Mouse (Mus musculus): Measurements from ENCODE around the gene Upb1. TPM values are rescaled to one million over a fixed set of nuclear protein-coding genes. Genes with fewer than 3 reads are reported as not detected.

The Upb1 gene
- polyA plus RNA-seq, 1 experiment from 2014 or later = 0.93 TPM

DNA sequence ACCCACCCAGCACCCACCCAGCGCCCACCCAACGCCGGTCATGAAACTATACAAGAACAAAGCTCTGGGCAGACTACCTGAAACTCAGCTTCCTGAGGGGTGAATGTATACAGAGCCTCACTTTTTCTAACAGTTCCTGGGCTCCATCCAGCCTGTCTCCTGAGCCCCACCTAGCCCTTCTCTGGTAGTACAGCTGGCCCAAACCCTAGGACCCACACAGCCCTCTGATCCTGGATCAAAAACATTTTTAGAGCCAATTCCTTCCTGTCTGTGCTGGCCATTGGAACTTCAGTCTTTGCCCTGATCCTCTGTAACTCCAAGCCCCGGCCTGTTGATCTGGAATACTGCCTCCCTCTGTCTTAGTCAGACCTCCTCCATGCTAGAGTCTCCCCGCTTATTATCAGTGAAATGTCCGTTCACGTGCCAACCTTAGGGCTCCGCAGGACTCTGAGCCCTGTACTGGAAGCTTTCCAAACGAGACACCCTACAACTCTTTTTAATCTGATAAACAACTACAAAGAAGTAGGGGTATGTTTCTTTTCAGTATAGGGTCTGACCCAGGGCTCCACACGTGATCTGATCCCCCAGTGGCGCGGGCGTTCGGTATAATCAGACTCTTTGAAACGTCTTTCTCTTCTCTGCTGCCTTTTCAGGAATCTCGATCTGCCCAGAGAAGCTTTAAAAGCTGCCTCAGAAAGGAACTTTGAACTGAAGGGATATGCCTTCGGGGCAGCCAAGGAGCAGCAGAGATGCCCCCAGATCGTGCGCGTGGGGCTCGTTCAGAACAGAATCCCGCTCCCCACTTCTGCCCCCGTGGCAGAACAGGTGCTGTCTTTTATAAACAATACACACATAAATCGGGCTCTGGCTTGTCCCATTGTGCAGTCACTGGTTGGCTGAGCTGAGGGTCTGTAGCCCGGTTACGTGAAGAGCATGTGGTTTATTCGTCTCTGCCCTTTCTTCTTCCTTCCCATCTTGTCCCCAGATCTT is 11.5 kb downstream of the Upb1 start:
- Histone ChIP-seq H3K4me2 (replicated peaks; ENCODE audit: low read depth, low read length) (no peak overlapping the region), H3K9me3 (ENCODE audit: control insufficient read depth, low read length) (no peaks in the 10 kb centered on the region), H3K9ac (ENCODE audit: low read depth, low read length) (no peak overlapping the region), H3K4me3 (ENCODE audit: low read length) (no peak overlapping the region), H3K36me3 (ENCODE audit: control insufficient read depth, insufficient read depth, low read length) (no peaks in the 10 kb centered on the region), H3K27me3 (ENCODE audit: control insufficient read depth, insufficient read depth, low read length) (no peaks in the 10 kb centered on the region), H3K27ac (ENCODE audit: low read depth, low read length) (no peak overlapping the region), H3K4me1 (ENCODE audit: control insufficient read depth, insufficient read depth, low read length) (0 out of 2 replicates have a peak, but pooled peaks cover 4% of the 10 kb centered on the region)
- ATAC-seq (ENCODE audit: low FRiP score, low TSS enrichment) = no peak
- 70% methylated on average over 27 of the region's 27 CpGs for WGBS

DNA sequence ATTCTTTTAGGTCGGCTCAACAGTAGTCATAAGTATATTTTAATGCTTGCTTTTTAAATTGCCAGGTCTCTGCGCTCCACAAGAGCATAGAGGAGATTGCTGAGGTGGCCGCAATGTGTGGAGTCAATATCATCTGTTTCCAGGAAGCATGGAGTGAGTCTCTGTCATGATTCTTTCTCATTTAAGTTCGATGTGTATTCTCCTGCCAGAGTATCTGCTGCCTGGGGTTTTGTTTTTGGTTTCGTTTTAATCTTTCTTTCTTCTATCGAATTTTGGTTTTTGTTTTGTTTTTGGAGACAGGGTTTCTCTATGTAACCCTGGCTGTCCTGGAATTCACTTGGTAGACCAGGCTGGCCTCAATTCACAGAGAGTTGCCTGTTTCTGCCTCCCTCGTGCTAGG is 14.0 kb downstream of the Upb1 start:
- Histone ChIP-seq H3K9me3 (ENCODE audit: control insufficient read depth, low read length) (no peaks in the 10 kb centered on the region), H3K4me3 (ENCODE audit: low read length) (no peak overlapping the region), H3K36me3 (ENCODE audit: control insufficient read depth, insufficient read depth, low read length) (no peaks in the 10 kb centered on the region), H3K9ac (ENCODE audit: low read depth, low read length) (no peak overlapping the region), H3K27me3 (ENCODE audit: control insufficient read depth, insufficient read depth, low read length) (no peaks in the 10 kb centered on the region), H3K27ac (ENCODE audit: low read depth, low read length) (no peak overlapping the region), H3K4me2 (replicated peaks; ENCODE audit: low read depth, low read length) (no peak overlapping the region), H3K4me1 (ENCODE audit: control insufficient read depth, insufficient read depth, low read length) (0 out of 2 replicates have a peak, but pooled peaks cover 4% of the 10 kb centered on the region)
- 84% methylated on average over 7 of the region's 7 CpGs for WGBS
- no peak for ATAC-seq (ENCODE audit: low FRiP score, low TSS enrichment)

DNA sequence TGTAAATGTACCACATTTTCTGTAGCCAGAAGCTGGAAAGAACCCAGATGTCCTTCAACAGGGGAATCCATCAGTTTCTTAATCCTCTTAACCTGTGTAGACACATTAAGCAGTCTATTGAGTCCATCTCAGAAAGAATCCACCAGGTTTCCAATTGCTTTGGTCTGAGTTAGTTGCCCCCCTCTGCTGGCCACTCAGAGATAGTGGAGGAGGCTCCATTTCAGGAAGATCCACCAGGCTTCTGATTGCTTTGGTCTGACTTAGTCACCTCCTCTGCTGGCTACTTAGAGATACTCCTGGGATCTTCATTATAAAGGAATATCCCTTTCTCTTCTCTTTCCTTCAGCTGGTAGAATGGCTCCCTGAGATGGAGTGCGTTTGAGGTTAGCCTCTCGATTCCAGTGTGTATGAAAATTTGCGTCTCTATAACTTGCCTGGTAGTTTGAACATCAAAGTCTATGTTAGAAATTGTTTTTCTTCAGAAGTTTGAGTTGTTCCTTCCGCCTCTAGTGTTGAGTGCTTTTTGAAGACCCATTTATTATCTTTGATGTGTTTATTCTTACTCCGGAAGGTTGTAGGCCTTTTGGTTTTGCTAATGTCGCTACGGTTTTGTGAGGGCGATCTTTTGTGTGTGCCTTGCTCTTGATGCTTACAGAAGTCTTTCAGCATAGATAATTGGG is 16.6 kb downstream of the Upb1 start:
- Histone ChIP-seq H3K4me1 (ENCODE audit: control insufficient read depth, insufficient read depth, low read length) (no peaks in the 10 kb centered on the region), H3K27me3 (ENCODE audit: control insufficient read depth, insufficient read depth, low read length) (no peaks in the 10 kb centered on the region), H3K4me2 (replicated peaks; ENCODE audit: low read depth, low read length) (no peak overlapping the region), H3K9me3 (ENCODE audit: control insufficient read depth, low read length) (no peaks in the 10 kb centered on the region), H3K27ac (ENCODE audit: low read depth, low read length) (no peak overlapping the region), H3K36me3 (ENCODE audit: control insufficient read depth, insufficient read depth, low read length) (no peaks in the 10 kb centered on the region), H3K9ac (ENCODE audit: low read depth, low read length) (no peak overlapping the region), H3K4me3 (ENCODE audit: low read length) (no peak overlapping the region)
- 90% methylated on average over 8 of the region's 8 CpGs for WGBS
- no peak for ATAC-seq (ENCODE audit: low FRiP score, low TSS enrichment)

DNA sequence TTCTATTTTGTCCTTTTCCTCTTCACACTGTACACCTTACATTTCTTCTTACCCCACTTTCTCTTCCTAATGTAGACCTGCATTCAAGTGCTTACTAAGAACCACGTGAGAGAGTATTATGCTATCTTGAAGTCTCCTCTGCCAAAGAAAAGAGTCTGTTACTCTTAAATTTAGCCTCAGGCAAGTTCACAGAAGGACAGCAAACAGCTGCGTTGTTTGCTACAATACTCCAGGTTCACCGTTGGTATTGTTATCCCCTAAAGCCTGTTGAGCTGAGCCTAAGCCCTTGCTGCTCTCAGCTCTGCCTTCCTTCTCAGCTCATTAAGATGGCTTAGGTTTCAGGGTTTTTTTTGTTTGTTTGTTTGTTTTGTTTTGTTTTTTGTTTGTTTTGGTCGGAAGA is 17.8 kb downstream of the Upb1 start:
- H3K9me3 ChIP-seq (ENCODE audit: control insufficient read depth, low read length) = no peaks in the 10 kb centered on the region
- no peaks in the 10 kb centered on the region for H3K4me1 ChIP-seq (ENCODE audit: control insufficient read depth, insufficient read depth, low read length)
- H3K27ac ChIP-seq (ENCODE audit: low read depth, low read length) = no peak overlapping the region
- H3K9ac ChIP-seq (ENCODE audit: low read depth, low read length) = no peak overlapping the region
- H3K4me2 ChIP-seq (replicated peaks; ENCODE audit: low read depth, low read length) = no peak overlapping the region
- H3K36me3 ChIP-seq (ENCODE audit: control insufficient read depth, insufficient read depth, low read length) = no peaks in the 10 kb centered on the region
- no peak overlapping the region for H3K4me3 ChIP-seq (ENCODE audit: low read length)
- 78% methylated on average over 4 of the region's 4 CpGs for WGBS
- ATAC-seq (ENCODE audit: low FRiP score, low TSS enrichment) = no peak
- no peaks in the 10 kb centered on the region for H3K27me3 ChIP-seq (ENCODE audit: control insufficient read depth, insufficient read depth, low read length)

DNA sequence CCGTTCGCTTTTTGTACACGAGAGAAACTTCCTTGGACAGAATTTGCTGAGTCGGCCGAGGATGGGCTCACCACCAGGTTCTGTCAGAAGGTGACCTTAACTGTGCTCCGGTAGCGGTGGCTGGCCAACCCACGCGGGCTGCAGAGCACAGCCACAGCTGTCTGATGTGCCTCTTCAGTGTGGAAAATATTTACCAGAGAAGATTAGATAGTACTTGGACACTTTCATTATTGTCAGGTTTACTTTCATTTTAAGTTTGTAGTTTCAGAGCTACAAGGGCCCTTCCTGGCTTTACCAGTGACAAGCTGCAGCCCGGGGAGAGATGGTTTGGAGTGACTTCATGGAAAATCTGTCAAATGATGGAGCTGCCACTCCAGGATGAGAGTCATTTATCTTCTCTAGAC is 23.6 kb downstream of the Upb1 start:
- no peaks in the 10 kb centered on the region for H3K9me3 ChIP-seq (ENCODE audit: control insufficient read depth, low read length)
- H3K27me3 ChIP-seq (ENCODE audit: control insufficient read depth, insufficient read depth, low read length) = no peaks in the 10 kb centered on the region
- H3K36me3 ChIP-seq (ENCODE audit: control insufficient read depth, insufficient read depth, low read length) = no peaks in the 10 kb centered on the region
- H3K4me1 ChIP-seq (ENCODE audit: control insufficient read depth, insufficient read depth, low read length) = no peaks in the 10 kb centered on the region
- H3K4me2 ChIP-seq (replicated peaks; ENCODE audit: low read depth, low read length) = no peak overlapping the region
- no peak overlapping the region for H3K27ac ChIP-seq (ENCODE audit: low read depth, low read length)
- ATAC-seq (ENCODE audit: low FRiP score, low TSS enrichment) = no peak
- H3K9ac ChIP-seq (ENCODE audit: low read depth, low read length) = no peak overlapping the region
- no peak overlapping the region for H3K4me3 ChIP-seq (ENCODE audit: low read length)
- 85% methylated on average over 10 of the region's 10 CpGs for WGBS

DNA sequence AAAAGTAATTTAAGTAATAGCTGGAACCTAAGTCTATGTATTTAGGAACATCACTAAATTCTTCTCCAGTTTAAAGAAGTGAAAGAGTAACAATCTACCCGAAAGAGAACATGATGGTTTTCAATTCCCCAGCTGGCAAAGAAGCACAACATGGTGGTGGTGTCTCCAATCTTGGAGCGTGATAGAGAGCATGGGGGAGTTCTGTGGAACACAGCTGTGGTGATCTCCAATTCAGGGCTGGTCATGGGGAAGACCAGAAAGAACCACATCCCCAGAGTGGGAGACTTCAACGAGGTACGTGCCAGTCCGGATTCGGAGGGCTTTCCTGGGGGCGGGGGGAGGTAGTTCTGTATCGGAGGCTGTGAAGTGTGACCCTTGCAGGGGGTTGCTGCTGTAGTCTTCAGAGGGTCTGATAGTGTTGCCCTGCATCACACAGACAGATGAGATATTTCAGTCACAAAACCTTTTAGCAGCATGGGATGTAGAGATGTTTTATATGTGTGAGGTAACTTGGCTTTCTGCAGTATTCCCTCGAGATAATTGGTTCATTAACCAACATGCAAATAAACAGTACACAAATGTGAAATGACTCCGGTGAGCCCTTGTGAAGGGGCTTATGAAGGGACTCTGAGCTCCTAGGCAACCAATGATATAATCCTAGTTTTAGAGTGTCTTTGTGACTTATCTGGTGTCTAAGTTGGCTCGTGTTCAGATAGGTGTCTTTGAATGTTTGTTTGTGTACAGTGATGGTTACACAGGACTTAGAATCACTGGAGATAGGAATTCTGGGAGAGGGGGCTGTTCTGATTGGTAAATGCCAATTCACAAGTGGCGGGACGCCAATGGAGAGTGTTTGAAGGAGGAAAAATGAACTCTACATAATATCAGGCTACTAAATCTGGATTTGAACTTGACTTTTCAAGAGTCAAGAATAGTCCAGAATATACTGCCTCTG is 27.4 kb downstream of the Upb1 start:
- Histone ChIP-seq H3K9ac (ENCODE audit: low read depth, low read length) (no peak overlapping the region), H3K27ac (ENCODE audit: low read depth, low read length) (no peak overlapping the region), H3K4me3 (ENCODE audit: low read length) (no peak overlapping the region), H3K4me2 (replicated peaks; ENCODE audit: low read depth, low read length) (no peak overlapping the region), H3K9me3 (ENCODE audit: control insufficient read depth, low read length) (no peaks in the 10 kb centered on the region), H3K36me3 (ENCODE audit: control insufficient read depth, insufficient read depth, low read length) (no peaks in the 10 kb centered on the region), H3K27me3 (ENCODE audit: control insufficient read depth, insufficient read depth, low read length) (no peaks in the 10 kb centered on the region), H3K4me1 (ENCODE audit: control insufficient read depth, insufficient read depth, low read length) (no peaks in the 10 kb centered on the region)
- 89% methylated on average over 13 of the region's 13 CpGs for WGBS
- ATAC-seq (ENCODE audit: low FRiP score, low TSS enrichment) = no peak

DNA sequence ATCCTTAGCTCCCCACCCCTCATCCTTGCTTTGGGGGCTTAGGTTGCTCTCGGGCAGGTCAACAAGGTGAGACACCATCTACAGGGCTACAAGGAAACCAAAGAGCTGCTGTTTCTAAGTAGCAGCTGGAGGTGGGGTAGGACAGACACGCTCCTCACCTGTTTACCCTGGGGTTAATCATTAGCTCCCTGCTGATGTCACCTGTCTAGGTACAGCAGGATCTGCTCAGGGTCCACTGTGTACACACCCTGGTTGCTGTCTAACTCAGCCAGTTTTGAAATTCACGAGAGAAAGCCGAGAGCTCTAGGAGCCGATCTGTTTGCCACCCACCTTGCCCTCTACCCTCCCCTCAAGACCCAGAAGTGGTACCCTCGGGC is 28.1 kb downstream of the Upb1 start:
- H3K9ac ChIP-seq (ENCODE audit: low read depth, low read length) = no peak overlapping the region
- no peaks in the 10 kb centered on the region for H3K36me3 ChIP-seq (ENCODE audit: control insufficient read depth, insufficient read depth, low read length)
- ATAC-seq (ENCODE audit: low FRiP score, low TSS enrichment) = peak; percentile 55; the same call in 1 of the 2 replicates
- H3K27me3 ChIP-seq (ENCODE audit: control insufficient read depth, insufficient read depth, low read length) = no peaks in the 10 kb centered on the region
- H3K4me3 ChIP-seq (ENCODE audit: low read length) = no peak overlapping the region
- no peak overlapping the region for H3K27ac ChIP-seq (ENCODE audit: low read depth, low read length)
- no peak overlapping the region for H3K4me2 ChIP-seq (replicated peaks; ENCODE audit: low read depth, low read length)
- no peaks in the 10 kb centered on the region for H3K4me1 ChIP-seq (ENCODE audit: control insufficient read depth, insufficient read depth, low read length)
- no peaks in the 10 kb centered on the region for H3K9me3 ChIP-seq (ENCODE audit: control insufficient read depth, low read length)
- 80% methylated on average over 6 of the region's 6 CpGs for WGBS

DNA sequence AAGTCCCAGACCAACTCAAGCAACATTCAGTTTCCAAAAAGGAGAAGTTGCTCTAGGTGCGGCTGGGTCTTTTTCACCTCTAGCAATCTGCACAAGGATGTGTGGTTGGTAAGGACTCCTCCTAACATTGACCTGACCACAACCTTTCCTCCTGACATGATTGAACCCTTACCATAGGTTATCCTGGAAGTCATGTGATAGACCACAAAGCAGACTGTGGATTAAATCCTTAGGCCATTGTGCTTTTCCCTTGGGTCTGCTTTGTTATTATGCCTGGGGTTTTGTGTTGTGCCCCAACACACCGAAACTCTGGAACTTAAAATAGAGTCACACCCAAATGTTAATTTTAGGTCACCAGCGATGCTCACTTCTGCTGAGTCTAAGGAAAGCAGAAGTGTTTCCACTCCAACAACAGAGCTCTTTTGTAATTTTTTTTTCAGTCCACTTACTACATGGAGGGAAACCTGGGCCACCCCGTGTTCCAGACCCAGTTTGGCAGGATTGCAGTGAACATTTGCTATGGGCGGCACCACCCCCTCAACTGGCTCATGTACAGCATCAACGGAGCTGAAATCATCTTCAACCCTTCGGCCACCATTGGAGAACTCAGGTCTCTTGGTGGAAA is 28.7 kb downstream of the Upb1 start:
- Histone ChIP-seq H3K36me3 (ENCODE audit: control insufficient read depth, insufficient read depth, low read length) (no peaks in the 10 kb centered on the region), H3K4me1 (ENCODE audit: control insufficient read depth, insufficient read depth, low read length) (no peaks in the 10 kb centered on the region), H3K4me2 (replicated peaks; ENCODE audit: low read depth, low read length) (no peak overlapping the region), H3K4me3 (ENCODE audit: low read length) (no peak overlapping the region), H3K27me3 (ENCODE audit: control insufficient read depth, insufficient read depth, low read length) (no peaks in the 10 kb centered on the region), H3K27ac (ENCODE audit: low read depth, low read length) (no peak overlapping the region), H3K9ac (ENCODE audit: low read depth, low read length) (no peak overlapping the region), H3K9me3 (ENCODE audit: control insufficient read depth, low read length) (no peaks in the 10 kb centered on the region)
- no peak for ATAC-seq (ENCODE audit: low FRiP score, low TSS enrichment)
- WGBS = 91% methylated on average over 7 of the region's 7 CpGs
